Mouse (Mus musculus) brain, adult 10 weeks (tissue): ENCODE measurements around the gene Eif2s3x. TPM values are rescaled to one million over a fixed set of nuclear protein-coding genes. Genes with fewer than 3 reads are reported as not detected.

ENCODE experiments used
- polyA plus RNA-seq: library from polyadenylated mRNA; stranded (reverse); fragments of 350-450 nt; fragmentation: Illumina TruSeq; extraction: RNeasy Lipid Tissue Mini Kit (QIAGEN cat#74804); gene quantifications from one replicate; pipeline ENCODE4 v1.2.3, GENCODE M21; 2015; ENCODE audit warnings: low read depth, low replicate concordance

Gene Eif2s3x
- polyA plus RNA-seq: 91.6 TPM

DNA sequence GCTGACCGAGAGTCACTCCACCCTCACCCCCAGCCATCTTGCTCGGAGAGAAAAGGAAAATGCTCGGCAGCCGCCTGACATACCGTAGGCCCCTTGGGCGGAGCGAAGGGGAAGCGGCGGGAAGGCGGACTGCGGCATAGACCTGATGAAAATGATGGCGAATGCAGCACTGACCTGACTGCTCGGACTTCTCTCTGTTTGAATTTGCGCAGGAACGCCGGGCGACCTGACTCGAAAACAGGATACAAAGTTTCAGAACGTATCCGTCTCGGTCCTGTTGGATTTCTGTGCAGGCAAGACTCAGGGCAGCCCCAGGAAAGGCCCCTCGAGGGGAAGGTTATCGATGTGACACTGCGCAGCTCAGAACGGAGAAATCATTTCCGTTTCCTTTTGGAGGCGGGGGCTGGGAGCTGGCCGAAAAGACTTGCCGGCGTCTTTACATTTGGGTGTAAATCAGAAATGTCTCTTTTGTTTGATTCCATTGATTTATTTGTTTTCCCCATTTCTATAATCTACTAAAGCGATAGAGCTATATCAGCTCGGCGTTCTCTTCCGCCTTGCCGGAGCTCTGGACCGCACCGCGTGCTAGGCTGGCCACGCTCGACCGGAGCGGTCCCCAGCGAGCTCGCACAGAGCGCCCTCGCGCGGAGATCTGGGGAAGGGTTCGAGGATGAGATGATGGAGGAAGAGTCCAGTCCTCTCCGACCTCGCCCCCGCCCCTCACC is at the start of gene Eif2s3x:
Gene Eif2s3x, minus strand, starts transcription at position 266 of the 725 bp plus-strand sequence.

DNA sequence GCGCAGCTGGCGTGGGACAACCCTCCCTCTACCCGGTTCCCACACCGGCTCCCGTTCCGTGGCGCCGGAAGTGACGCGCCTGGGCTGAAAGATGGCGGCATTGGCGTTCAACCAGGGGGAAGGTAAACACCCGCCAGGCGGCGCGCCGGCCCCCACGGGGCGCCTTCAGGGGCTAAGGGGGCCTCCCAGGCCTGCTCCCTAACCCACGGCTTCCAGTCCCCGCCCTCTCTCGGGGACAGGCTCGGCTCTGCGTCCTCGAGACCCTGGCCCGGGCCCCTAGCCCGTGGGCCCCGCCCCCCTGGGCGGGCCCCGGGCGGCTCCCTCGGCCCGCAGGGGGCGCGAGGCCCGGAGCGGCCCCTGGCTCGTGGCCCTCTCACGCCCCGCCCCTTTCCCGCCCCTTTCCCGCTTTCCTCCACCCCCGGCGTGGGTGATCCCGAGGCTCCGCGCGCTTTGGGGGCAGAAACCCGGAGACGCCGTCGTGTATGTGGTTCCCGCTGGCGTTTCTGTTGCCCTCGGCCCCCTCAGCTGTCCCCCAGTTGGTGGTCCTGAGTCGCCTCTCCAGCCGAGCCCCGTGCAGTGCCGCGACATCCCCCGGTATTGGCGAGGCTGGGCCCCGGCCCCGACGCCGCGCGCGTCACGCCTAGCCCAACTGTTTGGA is 22.0 kb upstream of the Eif2s3x start, which contains the start of gene Klhl15:
Gene Klhl15, plus strand, starts transcription at position 68 of the 658 bp plus-strand sequence.

Other genes with a start within 250 kb of the Eif2s3x start
- gene AU015836, start 244.2 kb downstream of the Eif2s3x start, polyA plus RNA-seq: not detected
- 12.9 TPM for gene Zfx, start 89.2 kb downstream of the Eif2s3x start, polyA plus RNA-seq
- 9.4 TPM for gene Klhl15, start 21.7 kb upstream of the Eif2s3x start, polyA plus RNA-seq
- not detected for gene Fam90a1b, start 153.9 kb upstream of the Eif2s3x start, polyA plus RNA-seq
- gene Apoo, start 154.3 kb upstream of the Eif2s3x start, polyA plus RNA-seq: 134 TPM